Mouse (Mus musculus): ENCODE results near the gene Dnajc24. TPM values are rescaled to one million over a fixed set of nuclear protein-coding genes. Genes with fewer than 3 reads are reported as not detected.

Gene Dnajc24
- polyA plus RNA-seq, 1 experiment from 2014 or later: 31.3 TPM

DNA sequence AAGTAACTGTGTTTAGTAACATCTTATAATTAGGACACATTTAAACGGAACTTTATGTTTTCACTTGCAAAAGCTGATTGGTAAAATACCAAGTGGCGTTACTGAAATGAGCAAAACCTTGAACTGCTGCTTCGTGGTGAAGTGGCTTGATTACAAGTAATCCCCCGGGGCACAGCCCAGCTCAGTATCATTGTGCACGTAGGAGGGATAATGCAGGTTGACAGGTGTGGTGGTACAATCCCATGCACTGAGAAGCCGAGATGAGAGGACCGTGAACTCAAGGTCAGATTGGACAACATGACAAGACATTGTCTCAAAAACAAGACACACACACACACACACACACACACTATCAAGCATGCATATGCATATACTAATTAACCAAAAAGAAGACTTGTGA, 18.1 kb downstream of the Dnajc24 start:
- no peak for DNase-seq (ENCODE audit: low spot score)
- WGBS: 91% methylated on average over 7 of the region's 7 CpGs

DNA sequence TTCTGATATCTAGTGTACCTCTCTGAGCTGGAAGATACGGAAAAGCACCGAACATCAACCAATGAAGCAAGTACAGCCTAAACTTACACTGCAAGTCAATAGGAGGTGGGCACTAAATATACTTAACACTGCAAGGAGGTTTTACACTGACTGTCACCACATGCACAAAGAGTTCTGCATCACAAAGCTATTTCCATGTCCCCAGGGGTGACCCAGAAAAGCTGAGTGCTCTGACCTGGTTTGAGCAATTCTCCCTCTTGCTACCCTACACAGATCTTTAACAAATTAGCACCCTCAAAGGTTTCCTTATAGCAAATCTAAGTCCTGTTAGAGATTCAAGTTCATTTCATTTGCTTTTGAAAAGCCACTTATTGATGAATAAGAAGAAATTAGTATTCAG, 25.3 kb downstream of the Dnajc24 start:
- Histone ChIP-seq H3K4me1 (replicated peaks; ENCODE audit: control insufficient read depth, insufficient read depth, low read length) (no peaks in the 10 kb centered on the region), H3K36me3 (ENCODE audit: control insufficient read depth, insufficient read depth, low read length) (no peaks in the 10 kb centered on the region; the same call in 1 of the 2 replicates), H3K4me2 (ENCODE audit: low read length) (no peak overlapping the region), H3K4me3 (ENCODE audit: low read depth, low read length) (no peak overlapping the region), H3K27me3 (replicated peaks; ENCODE audit: control insufficient read depth, insufficient read depth, low read length) (no peaks in the 10 kb centered on the region), H3K9me3 (ENCODE audit: control insufficient read depth, low read length) (no peaks in the 10 kb centered on the region), H3K27ac (ENCODE audit: low read depth) (no peak overlapping the region), H3K9ac (ENCODE audit: low read length) (no peak overlapping the region)
- WGBS: 94% methylated on average over 2 of the region's 2 CpGs
- DNase-seq (ENCODE audit: low spot score) (no peak), ATAC-seq (replicated peaks; ENCODE audit: low FRiP score, low TSS enrichment, low read depth) (no peak)

More for the DNA sequence above, 18.1 kb downstream of the Dnajc24 start:
- Histone ChIP-seq H3K9me3 (ENCODE audit: control insufficient read depth, low read length) (no peaks in the 10 kb centered on the region), H3K4me1 (replicated peaks; ENCODE audit: control insufficient read depth, insufficient read depth, low read length) (no peaks in the 10 kb centered on the region), H3K27ac (ENCODE audit: low read depth) (no peak overlapping the region), H3K9ac (ENCODE audit: low read length) (no peak overlapping the region), H3K36me3 (ENCODE audit: control insufficient read depth, insufficient read depth, low read length) (no peaks in the 10 kb centered on the region), H3K27me3 (replicated peaks; ENCODE audit: control insufficient read depth, insufficient read depth, low read length) (no peaks in the 10 kb centered on the region), H3K4me2 (ENCODE audit: low read length) (no peak overlapping the region), H3K4me3 (ENCODE audit: low read depth, low read length) (no peak overlapping the region)
- ATAC-seq (replicated peaks; ENCODE audit: low FRiP score, low TSS enrichment, low read depth): no peak

DNA sequence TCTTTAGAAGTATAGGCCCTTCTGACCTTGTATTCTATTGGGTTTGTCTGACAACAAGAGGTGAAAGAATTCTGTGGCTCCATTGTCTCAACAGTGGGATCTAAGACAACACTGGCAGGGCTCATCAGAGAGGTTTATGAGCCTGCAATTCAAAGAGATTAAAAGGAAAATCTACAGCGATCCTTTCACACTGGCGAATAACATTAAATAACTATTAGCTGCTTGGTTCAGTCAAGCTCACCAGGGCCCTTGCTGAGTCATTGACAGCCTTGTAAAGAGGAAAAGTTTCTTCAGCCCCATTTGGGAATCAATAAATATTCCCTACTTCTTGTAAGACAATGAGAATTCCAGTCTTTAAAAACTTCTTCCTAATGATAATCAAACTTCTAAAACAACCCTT, 29.4 kb downstream of the Dnajc24 start:
- ATAC-seq (replicated peaks; ENCODE audit: low FRiP score, low TSS enrichment, low read depth) (no peak), DNase-seq (ENCODE audit: low spot score) (no peak)
- Histone ChIP-seq H3K27ac (ENCODE audit: low read depth) (no peak overlapping the region), H3K9me3 (ENCODE audit: control insufficient read depth, low read length) (no peaks in the 10 kb centered on the region), H3K9ac (ENCODE audit: low read length) (no peak overlapping the region), H3K36me3 (ENCODE audit: control insufficient read depth, insufficient read depth, low read length) (peaks cover 12% of the 10 kb centered on the region), H3K4me2 (ENCODE audit: low read length) (no peak overlapping the region), H3K4me1 (replicated peaks; ENCODE audit: control insufficient read depth, insufficient read depth, low read length) (no peaks in the 10 kb centered on the region), H3K27me3 (replicated peaks; ENCODE audit: control insufficient read depth, insufficient read depth, low read length) (no peaks in the 10 kb centered on the region), H3K4me3 (ENCODE audit: low read depth, low read length) (no peak overlapping the region)
- WGBS: 30% methylated on average over 2 of the region's 2 CpGs

DNA sequence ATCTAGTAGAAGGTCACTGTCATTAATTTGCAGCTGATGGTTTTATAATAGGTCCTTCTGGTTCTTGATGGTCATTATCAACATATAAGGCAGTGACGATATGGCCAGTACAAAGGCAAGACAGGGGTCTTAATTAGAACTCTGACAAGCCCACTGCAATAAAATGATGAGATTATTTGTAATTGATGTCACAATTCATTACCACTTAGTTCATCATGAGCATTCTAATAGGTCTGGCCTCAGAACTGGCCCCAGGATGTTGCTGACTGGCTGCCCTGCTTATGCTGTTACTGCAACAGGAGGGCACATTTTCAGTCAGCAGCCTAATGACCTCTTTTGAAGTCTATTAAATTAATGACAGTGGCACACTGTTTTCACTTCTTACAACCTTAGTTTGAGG, 39.9 kb downstream of the Dnajc24 start:
- no peak overlapping the region for H3K27ac ChIP-seq (ENCODE audit: low read depth)
- ATAC-seq (replicated peaks; ENCODE audit: low FRiP score, low TSS enrichment, low read depth) (no peak), DNase-seq (ENCODE audit: low spot score) (no peak)
- H3K4me3 ChIP-seq (ENCODE audit: low read depth, low read length): no peak overlapping the region
- H3K9me3 ChIP-seq (ENCODE audit: control insufficient read depth, low read length): no peaks in the 10 kb centered on the region
- H3K4me2 ChIP-seq (ENCODE audit: low read length): no peak overlapping the region
- H3K4me1 ChIP-seq (replicated peaks; ENCODE audit: control insufficient read depth, insufficient read depth, low read length): no peaks in the 10 kb centered on the region
- H3K36me3 ChIP-seq (ENCODE audit: control insufficient read depth, insufficient read depth, low read length): peaks cover 40% of the 10 kb centered on the region
- WGBS: 89% methylated on average over 1 of the region's 1 CpGs
- H3K27me3 ChIP-seq (replicated peaks; ENCODE audit: control insufficient read depth, insufficient read depth, low read length): no peaks in the 10 kb centered on the region
- no peak overlapping the region for H3K9ac ChIP-seq (ENCODE audit: low read length)

DNA sequence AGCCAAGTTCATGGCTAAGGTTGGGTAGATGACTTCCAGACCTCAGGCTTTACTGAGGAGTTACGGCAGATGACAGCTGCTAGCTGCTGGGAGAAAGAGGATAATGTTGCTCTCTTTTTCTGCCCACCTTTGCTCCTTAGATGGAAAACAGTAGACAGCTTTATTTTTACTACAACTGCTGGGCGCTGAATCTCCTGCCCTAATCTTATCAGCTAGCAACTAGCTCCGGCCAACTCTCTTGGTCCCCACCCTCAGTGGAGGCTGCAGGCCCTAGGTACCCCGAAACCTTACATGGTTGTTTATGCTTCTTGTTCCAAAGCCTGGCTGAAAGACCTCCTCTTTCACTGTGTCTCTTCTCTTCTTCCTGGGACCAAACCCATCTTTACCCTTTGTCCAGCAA, 49.5 kb downstream of the Dnajc24 start:
- WGBS: 80% methylated on average over 4 of the region's 4 CpGs
- no peak overlapping the region for H3K4me2 ChIP-seq (ENCODE audit: low read length)
- H3K9me3 ChIP-seq (ENCODE audit: control insufficient read depth, low read length): no peaks in the 10 kb centered on the region
- ATAC-seq (replicated peaks; ENCODE audit: low FRiP score, low TSS enrichment, low read depth): no peak
- DNase-seq (ENCODE audit: low spot score): no peak
- 0 out of 2 replicates have a peak, but pooled peaks cover 3% of the 10 kb centered on the region for H3K36me3 ChIP-seq (ENCODE audit: control insufficient read depth, insufficient read depth, low read length)
- no peak overlapping the region for H3K27ac ChIP-seq (ENCODE audit: low read depth)
- H3K4me1 ChIP-seq (replicated peaks; ENCODE audit: control insufficient read depth, insufficient read depth, low read length): no peaks in the 10 kb centered on the region
- H3K4me3 ChIP-seq (ENCODE audit: low read depth, low read length): no peak overlapping the region
- no peak overlapping the region for H3K9ac ChIP-seq (ENCODE audit: low read length)
- H3K27me3 ChIP-seq (replicated peaks; ENCODE audit: control insufficient read depth, insufficient read depth, low read length): no peaks in the 10 kb centered on the region

DNA sequence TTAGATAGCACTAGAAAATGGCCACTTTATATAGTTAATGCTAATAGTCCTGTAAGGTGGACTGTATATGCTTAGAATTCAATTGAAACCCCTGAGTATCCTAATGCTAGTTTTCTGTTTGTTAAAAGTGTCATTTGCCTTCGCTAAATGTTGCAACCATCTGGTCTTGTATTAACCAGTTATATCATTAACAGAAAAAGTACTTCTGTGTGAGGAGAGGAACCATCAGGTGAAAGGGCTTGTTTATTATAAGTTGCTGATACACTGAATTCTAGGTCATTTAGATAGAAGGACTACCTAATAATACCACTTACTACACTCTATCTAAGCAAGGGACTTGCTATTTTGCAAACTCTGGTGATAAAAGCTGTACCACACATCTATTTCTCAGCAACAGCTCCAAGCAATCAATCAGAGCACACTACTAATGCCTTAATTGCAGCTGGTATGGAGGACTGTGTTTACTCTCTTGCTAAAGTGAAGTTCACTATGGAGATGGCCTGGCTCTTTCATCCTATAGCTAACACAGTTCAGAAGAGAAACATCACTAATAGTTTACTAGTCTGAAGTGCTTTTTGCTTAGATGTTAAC, 51.9 kb downstream of the Dnajc24 start:
- Histone ChIP-seq H3K4me1 (replicated peaks; ENCODE audit: control insufficient read depth, insufficient read depth, low read length) (no peaks in the 10 kb centered on the region), H3K36me3 (ENCODE audit: control insufficient read depth, insufficient read depth, low read length) (no peaks in the 10 kb centered on the region), H3K4me2 (ENCODE audit: low read length) (no peak overlapping the region), H3K4me3 (ENCODE audit: low read depth, low read length) (no peak overlapping the region), H3K9ac (ENCODE audit: low read length) (no peak overlapping the region), H3K27ac (ENCODE audit: low read depth) (no peak overlapping the region), H3K27me3 (replicated peaks; ENCODE audit: control insufficient read depth, insufficient read depth, low read length) (no peaks in the 10 kb centered on the region), H3K9me3 (ENCODE audit: control insufficient read depth, low read length) (no peaks in the 10 kb centered on the region)
- no peak for ATAC-seq (replicated peaks; ENCODE audit: low FRiP score, low TSS enrichment, low read depth)
- no peak for DNase-seq (ENCODE audit: low spot score)
- 77% methylated on average over 1 of the region's 1 CpGs for WGBS

DNA sequence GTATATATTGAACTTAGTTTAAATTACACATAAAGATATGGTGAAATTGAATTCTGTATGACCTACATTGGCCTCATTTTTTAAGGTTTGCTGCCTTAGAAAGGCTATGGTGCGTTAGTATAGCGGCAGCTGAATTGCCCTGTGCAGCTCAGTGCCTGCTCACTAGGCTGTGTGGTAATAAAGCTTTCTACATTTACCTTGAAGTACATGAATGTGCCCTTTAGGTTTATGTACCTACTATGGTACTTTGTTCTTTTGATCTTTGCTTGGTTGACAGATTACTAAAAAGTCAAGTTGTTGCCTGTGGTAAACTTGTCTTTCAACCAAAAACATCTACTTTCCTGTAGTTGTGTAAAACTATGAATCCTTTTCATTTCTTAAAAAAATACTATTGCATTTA, 53.2 kb downstream of the Dnajc24 start:
- H3K4me2 ChIP-seq (ENCODE audit: low read length): no peak overlapping the region
- no peaks in the 10 kb centered on the region for H3K4me1 ChIP-seq (replicated peaks; ENCODE audit: control insufficient read depth, insufficient read depth, low read length)
- H3K4me3 ChIP-seq (ENCODE audit: low read depth, low read length): no peak overlapping the region
- ATAC-seq (replicated peaks; ENCODE audit: low FRiP score, low TSS enrichment, low read depth) (no peak), DNase-seq (ENCODE audit: low spot score) (no peak)
- H3K27me3 ChIP-seq (replicated peaks; ENCODE audit: control insufficient read depth, insufficient read depth, low read length): no peaks in the 10 kb centered on the region
- no peak overlapping the region for H3K27ac ChIP-seq (ENCODE audit: low read depth)
- no peaks in the 10 kb centered on the region for H3K9me3 ChIP-seq (ENCODE audit: control insufficient read depth, low read length)
- H3K9ac ChIP-seq (ENCODE audit: low read length): no peak overlapping the region
- WGBS: 99% methylated on average over 2 of the region's 2 CpGs
- no peaks in the 10 kb centered on the region for H3K36me3 ChIP-seq (ENCODE audit: control insufficient read depth, insufficient read depth, low read length)

DNA sequence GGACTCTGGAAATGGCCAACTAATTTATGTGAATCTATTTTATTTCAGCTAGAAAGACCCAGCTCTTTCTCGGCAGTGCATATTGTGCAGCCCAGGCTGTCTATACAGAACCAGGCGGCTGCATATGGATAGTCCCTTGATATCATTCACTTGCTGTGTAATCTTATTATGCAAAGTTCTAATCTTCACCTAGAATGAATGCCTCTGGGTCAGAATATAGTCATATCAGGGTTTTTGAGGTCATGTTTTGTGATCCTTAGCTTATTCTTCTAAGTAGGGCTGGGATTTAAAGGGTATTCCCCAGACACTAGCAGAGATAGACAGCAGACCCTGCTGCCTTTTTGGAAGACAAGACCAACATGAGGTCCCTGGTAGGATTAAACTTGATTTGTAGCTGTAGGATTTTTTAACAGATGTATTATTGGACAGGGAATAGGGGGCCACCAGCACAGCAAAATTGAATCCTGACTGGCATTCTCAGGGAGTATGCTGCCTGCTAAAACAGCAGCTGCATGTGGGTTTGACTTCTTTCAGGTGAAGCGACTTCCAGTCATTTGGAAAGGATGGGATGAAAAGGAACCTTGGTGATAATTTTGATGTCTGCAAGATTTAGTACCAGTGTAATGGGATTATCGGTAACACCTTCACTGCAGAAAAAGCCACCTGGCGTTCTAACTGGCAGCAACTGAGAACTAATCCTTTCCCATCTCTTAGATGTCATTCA, 85.6 kb downstream of the Dnajc24 start:
- Histone ChIP-seq H3K36me3 (ENCODE audit: control insufficient read depth, insufficient read depth, low read length) (no peaks in the 10 kb centered on the region), H3K9me3 (ENCODE audit: control insufficient read depth, low read length) (no peaks in the 10 kb centered on the region), H3K4me2 (ENCODE audit: low read length) (no peak overlapping the region), H3K27me3 (replicated peaks; ENCODE audit: control insufficient read depth, insufficient read depth, low read length) (no peaks in the 10 kb centered on the region), H3K9ac (ENCODE audit: low read length) (no peak overlapping the region), H3K4me1 (replicated peaks; ENCODE audit: control insufficient read depth, insufficient read depth, low read length) (no peaks in the 10 kb centered on the region), H3K4me3 (ENCODE audit: low read depth, low read length) (no peak overlapping the region), H3K27ac (ENCODE audit: low read depth) (no peak overlapping the region)
- 79% methylated on average over 5 of the region's 5 CpGs for WGBS
- DNase-seq (ENCODE audit: low spot score) (no peak), ATAC-seq (replicated peaks; ENCODE audit: low FRiP score, low TSS enrichment, low read depth) (no peak)

Measured in intestine, embryonic 14.5 days (tissue).